Mouse (Mus musculus) megakaryocyte, embryonic 14.5 days (primary cell): ENCODE results near the gene Gm6040. TPM values are rescaled to one million over a fixed set of nuclear protein-coding genes. Genes with fewer than 3 reads are reported as not detected.

Experiments used
- H3K27me3 ChIP-seq: replicated peaks from 2 replicates; pipeline ENCODE3; 2012; ENCODE audit warnings: inconsistent platforms
- H3K36me3 ChIP-seq: replicated peaks from 2 replicates; pipeline ENCODE3; 2012; ENCODE audit warnings: low read length, inconsistent platforms, mixed read lengths
- H3K4me1 ChIP-seq: 2 replicates; pipeline ENCODE4 v1.6.1; 2012; ENCODE audit warnings: inconsistent platforms
- H3K4me3 ChIP-seq: replicated peaks from 2 replicates; pipeline ENCODE3; 2012; ENCODE audit warnings: moderate library complexity, mild to moderate bottlenecking, inconsistent platforms
- H3K9me3 ChIP-seq: 2 replicates; pipeline ENCODE4 v1.6.1; 2012; ENCODE audit warnings: inconsistent platforms
- FLI1 ChIP-seq: IDR thresholded peaks from 2 replicates; pipeline ENCODE4 v1.6.1; 2012; ENCODE audit warnings: low read length, inconsistent platforms, mixed read lengths
- GATA1 ChIP-seq: IDR thresholded peaks from 3 replicates; pipeline ENCODE4 v1.6.1; 2012; ENCODE audit warnings: mixed read lengths, low read length, inconsistent platforms, borderline replicate concordance
- polyA plus RNA-seq: library from polyadenylated mRNA; stranded (reverse); fragments of >175 nt; gene quantifications from 2 replicates; pipeline ENCODE4 v1.2.3, GENCODE M21; 2012; ENCODE audit warnings: low replicate concordance; ENCODE audit not compliant: insufficient read depth

Gene Gm6040
- polyA plus RNA-seq = not detected in 2 replicates

DNA sequence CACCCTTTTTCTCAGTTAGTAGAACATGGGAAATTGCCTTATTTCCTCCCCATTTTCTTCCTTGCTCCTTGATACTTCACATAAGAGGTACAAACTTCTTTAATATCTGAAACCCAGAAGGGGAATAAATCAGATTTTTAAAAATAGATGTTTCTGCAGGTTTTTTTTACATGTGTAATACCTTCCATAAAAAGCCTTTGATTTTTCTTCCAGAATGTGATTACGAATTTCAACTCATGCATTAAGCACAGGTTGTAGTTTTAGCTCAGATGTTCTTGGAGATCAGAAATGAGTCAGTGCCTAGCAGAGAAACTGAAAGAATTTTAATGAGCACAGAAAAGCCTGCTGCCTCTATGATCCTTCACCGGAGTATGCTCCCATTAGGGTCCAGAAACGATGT, at the start of gene Gm6040:
Gene Gm6040, minus strand, starts transcription at position 101 of the 400 bp plus-strand sequence.
- TF ChIP-seq FLI1 (no peak), GATA1 (no peak)
- H3K4me1 ChIP-seq = no peaks in the 10 kb centered on the region
- no peaks in the 10 kb centered on the region for H3K27me3 ChIP-seq
- no peak within 1 kb of the TSS for H3K4me3 ChIP-seq
- no peaks in the 10 kb centered on the region for H3K36me3 ChIP-seq
- no peaks in the 10 kb centered on the region for H3K9me3 ChIP-seq

DNA sequence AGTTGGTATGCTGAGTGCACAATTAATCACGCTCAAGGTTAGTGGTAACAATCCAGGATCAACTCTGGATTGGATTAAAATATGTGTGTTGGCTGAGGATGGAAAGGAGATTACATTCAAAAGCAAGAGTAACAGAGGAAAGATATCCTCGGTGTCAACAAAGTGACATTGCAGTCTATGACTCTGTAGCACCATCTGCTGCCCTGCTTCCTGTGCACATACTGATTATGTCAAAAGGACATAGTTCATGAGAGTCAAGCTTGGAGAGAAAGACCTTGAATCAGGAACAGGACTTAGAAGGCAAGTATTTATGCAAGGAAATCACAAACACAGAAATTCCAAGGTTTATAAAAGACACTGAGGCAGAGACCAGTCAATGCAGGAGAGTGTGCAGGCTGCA, 42.7 kb upstream of the Gm6040 start:
- H3K36me3 ChIP-seq = no peaks in the 10 kb centered on the region
- H3K4me1 ChIP-seq = no peaks in the 10 kb centered on the region
- H3K4me3 ChIP-seq = no peak overlapping the region
- peaks cover 5% of the 10 kb centered on the region for H3K9me3 ChIP-seq
- H3K27me3 ChIP-seq = no peaks in the 10 kb centered on the region
- TF ChIP-seq FLI1 (no peak), GATA1 (no peak)

DNA sequence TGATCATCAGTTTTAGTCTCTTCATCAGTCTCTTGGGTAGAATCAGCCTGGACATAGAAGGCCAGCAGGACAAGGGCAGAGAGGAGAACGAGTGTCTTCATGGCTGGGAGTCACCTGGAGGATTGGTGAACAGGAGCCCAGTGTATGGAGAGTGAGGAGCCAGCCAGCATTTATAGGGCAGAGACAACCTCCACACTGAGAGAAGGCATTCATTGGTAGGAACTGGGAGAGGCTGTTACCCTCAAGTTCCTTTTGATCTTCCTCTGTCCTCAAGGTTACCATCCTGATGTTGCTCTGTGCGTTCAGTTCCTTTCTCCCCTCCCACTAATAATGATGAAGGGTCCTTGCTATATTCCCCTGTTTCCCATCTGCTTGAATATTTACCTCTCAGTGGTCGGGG, 22.7 kb upstream of the Gm6040 start, which contains the start of gene AY761185:
Gene AY761185, minus strand, starts transcription at position 101 of the 400 bp plus-strand sequence.
- Histone ChIP-seq H3K9me3 (0 out of 2 replicates have a peak, but pooled peaks cover 3% of the 10 kb centered on the region), H3K27me3 (no peaks in the 10 kb centered on the region), H3K4me3 (no peak within 1 kb of the TSS), H3K4me1 (no peaks in the 10 kb centered on the region), H3K36me3 (no peaks in the 10 kb centered on the region)
- no peak for TF ChIP-seq GATA1
- no peak for TF ChIP-seq FLI1

DNA sequence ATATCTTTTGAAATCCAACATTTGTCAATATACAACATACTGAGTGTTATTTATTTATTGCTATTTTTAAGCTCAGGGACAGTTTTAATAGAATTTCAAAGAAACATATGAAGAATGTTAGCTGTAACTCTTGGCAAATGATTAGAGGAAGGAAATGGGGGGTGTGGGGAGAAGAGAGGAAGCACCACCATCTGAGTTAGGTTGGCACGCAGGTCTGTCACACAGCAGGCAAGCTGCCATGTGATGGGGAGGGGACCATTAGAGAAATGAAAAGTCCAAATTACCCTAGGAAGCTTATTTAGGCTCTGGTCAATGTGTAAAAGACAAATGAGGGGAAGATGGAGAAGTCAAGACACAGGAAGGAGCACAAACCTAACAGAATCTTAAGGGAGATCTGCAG, 9.6 kb downstream of the Gm6040 start:
- Histone ChIP-seq H3K27me3 (no peaks in the 10 kb centered on the region), H3K4me1 (no peaks in the 10 kb centered on the region), H3K36me3 (no peaks in the 10 kb centered on the region), H3K9me3 (no peaks in the 10 kb centered on the region), H3K4me3 (no peak overlapping the region)
- TF ChIP-seq FLI1 (no peak), GATA1 (no peak)

DNA sequence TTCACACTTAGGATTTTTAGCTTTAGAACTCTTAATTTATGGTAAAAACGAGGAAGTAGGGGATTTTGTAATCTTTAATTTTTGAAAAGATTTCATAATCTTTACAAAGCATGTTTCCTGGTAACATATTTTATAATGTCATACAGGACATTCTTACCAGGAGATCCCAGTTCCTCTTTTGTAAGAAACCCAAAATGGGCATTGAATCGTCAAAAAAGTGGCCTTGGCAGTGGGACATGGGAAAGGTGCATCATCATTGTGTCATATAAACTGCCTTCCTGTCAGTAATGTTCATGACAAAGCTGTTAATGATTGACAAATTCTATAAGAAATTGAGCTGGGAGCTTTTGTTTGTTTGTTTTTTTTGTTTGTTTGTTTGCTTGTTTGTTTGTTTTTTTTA, 13.6 kb downstream of the Gm6040 start:
- Histone ChIP-seq H3K4me3 (no peak overlapping the region), H3K27me3 (no peaks in the 10 kb centered on the region), H3K4me1 (no peaks in the 10 kb centered on the region), H3K9me3 (0 out of 2 replicates have a peak, but pooled peaks cover 3% of the 10 kb centered on the region), H3K36me3 (no peaks in the 10 kb centered on the region)
- no peak for TF ChIP-seq GATA1
- TF ChIP-seq FLI1 = no peak

DNA sequence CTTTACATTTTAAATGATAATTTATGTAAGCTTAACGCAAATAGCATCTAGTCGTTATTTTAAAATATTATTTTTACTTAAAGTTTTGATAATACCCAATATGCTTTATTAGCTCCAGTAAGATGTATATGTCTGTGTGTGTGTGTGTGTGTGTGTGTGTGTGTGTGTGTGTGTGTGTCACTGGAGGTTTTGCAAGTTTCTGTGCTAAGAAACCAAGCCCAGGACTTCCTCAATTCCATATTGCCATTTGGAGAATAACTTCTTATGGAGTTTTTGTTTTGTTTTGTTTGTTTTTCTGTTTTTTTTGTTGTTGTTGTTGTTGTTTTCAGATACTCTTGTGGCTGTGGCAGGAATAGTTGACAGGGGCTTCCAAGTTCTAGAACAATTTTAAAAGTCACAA, 14.8 kb downstream of the Gm6040 start:
- Histone ChIP-seq H3K4me3 (no peak overlapping the region), H3K4me1 (no peaks in the 10 kb centered on the region), H3K36me3 (no peaks in the 10 kb centered on the region), H3K27me3 (no peaks in the 10 kb centered on the region), H3K9me3 (0 out of 2 replicates have a peak, but pooled peaks cover 3% of the 10 kb centered on the region)
- TF ChIP-seq FLI1 (no peak), GATA1 (no peak)

DNA sequence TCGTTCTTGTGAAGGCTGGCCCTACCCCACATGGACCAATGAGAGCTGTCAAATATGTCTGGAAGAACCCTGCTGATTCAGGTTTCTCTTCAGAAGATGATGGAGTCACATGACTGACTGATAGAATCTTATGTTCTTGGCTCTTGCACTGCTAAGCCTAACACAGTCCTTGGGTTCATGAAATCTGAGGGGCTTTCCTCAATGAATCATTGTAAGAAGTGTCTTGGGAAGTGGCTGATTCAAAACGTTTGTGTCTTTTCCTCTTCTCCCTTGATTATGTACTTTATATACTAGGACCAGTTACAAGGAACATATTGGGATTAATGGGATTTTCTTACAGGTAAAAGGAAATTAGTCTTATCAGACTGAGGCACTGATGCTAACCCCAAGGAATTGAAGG, 19.3 kb downstream of the Gm6040 start, which contains the start of gene Gm15056:
Gene Gm15056, minus strand, starts transcription at position 101 of the 400 bp plus-strand sequence.
- TF ChIP-seq FLI1 = no peak
- no peak for TF ChIP-seq GATA1
- peaks cover 8% of the 10 kb centered on the region; the same call in 1 of the 2 replicates for H3K9me3 ChIP-seq
- H3K4me1 ChIP-seq = no peaks in the 10 kb centered on the region
- no peaks in the 10 kb centered on the region for H3K36me3 ChIP-seq
- no peaks in the 10 kb centered on the region for H3K27me3 ChIP-seq
- H3K4me3 ChIP-seq = no peak within 1 kb of the TSS

DNA sequence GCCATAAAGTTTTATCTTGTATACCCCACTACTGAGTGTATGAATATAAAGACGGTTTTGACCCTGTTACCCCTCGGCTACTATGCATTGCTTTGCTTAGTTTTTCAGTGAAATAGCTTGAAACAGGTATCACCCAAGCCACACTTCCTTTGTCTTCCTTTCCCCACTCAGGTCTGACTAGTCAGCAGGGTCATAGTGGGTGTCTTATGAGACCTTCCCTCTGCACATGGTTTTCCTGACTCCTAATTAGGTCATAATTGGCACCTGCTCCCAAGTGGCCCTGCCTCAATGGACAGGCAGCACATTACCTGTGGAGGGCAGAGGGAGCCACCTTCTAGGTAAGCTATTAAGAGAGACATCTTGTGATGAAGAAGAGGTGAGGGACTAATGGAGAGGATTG, 29.5 kb downstream of the Gm6040 start, which contains the start of gene Defb33:
Gene Defb33, plus strand, starts transcription at position 301 of the 400 bp plus-strand sequence.
- no peak within 1 kb of the TSS for H3K4me3 ChIP-seq
- no peaks in the 10 kb centered on the region for H3K36me3 ChIP-seq
- H3K4me1 ChIP-seq = no peaks in the 10 kb centered on the region
- peaks cover 10% of the 10 kb centered on the region; the same call in 1 of the 2 replicates for H3K9me3 ChIP-seq
- TF ChIP-seq FLI1 = no peak
- no peak for TF ChIP-seq GATA1
- H3K27me3 ChIP-seq = no peaks in the 10 kb centered on the region

DNA sequence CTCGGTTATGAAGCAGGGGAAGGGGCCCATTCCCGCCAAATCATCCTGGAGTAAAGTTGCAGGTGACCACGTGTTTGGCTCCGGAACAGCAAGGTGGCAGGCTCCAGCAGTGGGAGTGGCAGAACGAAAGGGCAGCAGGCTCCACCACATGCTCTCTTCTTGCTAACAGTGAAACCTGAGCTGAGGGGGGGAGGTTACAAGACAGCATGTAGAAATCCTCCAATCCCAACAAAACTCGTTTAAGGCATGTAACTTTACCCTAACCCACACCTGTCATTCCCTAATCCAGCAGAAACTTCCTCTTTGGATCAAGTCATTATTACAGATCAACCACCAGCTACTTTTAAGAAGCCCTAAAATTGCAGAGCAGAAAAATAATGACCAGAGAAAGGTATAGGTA, 47.3 kb downstream of the Gm6040 start:
- no peaks in the 10 kb centered on the region for H3K27me3 ChIP-seq
- no peaks in the 10 kb centered on the region for H3K9me3 ChIP-seq
- H3K4me3 ChIP-seq = no peak overlapping the region
- no peaks in the 10 kb centered on the region for H3K4me1 ChIP-seq
- no peaks in the 10 kb centered on the region for H3K36me3 ChIP-seq
- no peak for TF ChIP-seq GATA1
- TF ChIP-seq FLI1 = no peak

Other genes starting within 250 kb of the Gm6040 start
- not detected in 2 replicates for gene Defb33, start 29.4 kb downstream of the Gm6040 start, polyA plus RNA-seq
- gene Gm15056, start 19.4 kb downstream of the Gm6040 start, polyA plus RNA-seq = not detected in 2 replicates
- gene AY761185, start 22.6 kb upstream of the Gm6040 start, polyA plus RNA-seq = not detected in 2 replicates
- gene Defa21, start 103.5 kb upstream of the Gm6040 start, polyA plus RNA-seq = not detected in 2 replicates
- not detected in 2 replicates for gene Defa23, start 133.0 kb upstream of the Gm6040 start, polyA plus RNA-seq
- not detected in 2 replicates for gene Defa35, start 143.0 kb upstream of the Gm6040 start, polyA plus RNA-seq
- gene Defa25, start 162.4 kb upstream of the Gm6040 start, polyA plus RNA-seq = not detected in 2 replicates
- not detected in 2 replicates for gene Gm14851, start 174.0 kb upstream of the Gm6040 start, polyA plus RNA-seq
- gene Defa30, start 212.6 kb upstream of the Gm6040 start, polyA plus RNA-seq = not detected in 2 replicates
- not detected in 2 replicates for gene Defa22, start 240.2 kb upstream of the Gm6040 start, polyA plus RNA-seq